In genomic region chr2:125781006-125781405, GRCm38 (mm10) we compare ENCODE assay signal across 9 mouse cellular contexts. TPM values are rescaled to one million over a fixed set of nuclear protein-coding genes. Genes with fewer than 3 reads are reported as not detected.
DNase-seq lines count a peak whose midpoint lies in the region; ATAC-seq and TF ChIP-seq lines count a peak whose summit lies in the region.
"Had no signal": no experiment of that assay in that cellular context is flagged by ENCODE, and none has a peak within 500 bp of the region (broad histone marks: within the 10 kb centered on the region; RNA-seq: fewer than 3 reads in every experiment).

No protein-coding gene starts in this region.

- peak overlapping the region; percentile 84; the same call in 1 of the 2 replicates for H3K4me3 ChIP-seq in kidney, embryonic 16.5 days (ENCODE audit: low read length)
- H3K4me3 ChIP-seq in cortical plate, adult 2 months (ENCODE audit: insufficient read depth, low read length), result peak overlapping the region; percentile 90; the same call in 1 of the 2 replicates
- no peak overlapping the region for H3K4me3 ChIP-seq in forebrain, postnatal 0 days (ENCODE audit: low read depth, low read length)
- no peak overlapping the region; the same call in 1 of the 2 replicates for H3K4me3 ChIP-seq in midbrain, embryonic 14.5 days (replicated peaks; ENCODE audit: low read depth, low read length)

- DNase-seq in kidney, postnatal 36 days, result no peak
- no peak for DNase-seq in forebrain, postnatal 0 days
- DNase-seq in midbrain, embryonic 14.5 days, result no peak
- DNase-seq in left cerebral cortex, postnatal 14 days (ENCODE audit: low spot score in 2 of 2), result no peak
- no peak for DNase-seq in spleen, postnatal 4 days (ENCODE audit: low spot score in 2 of 2)

- TF ChIP-seq CTCF in cortical plate, adult 2 months (IDR thresholded peaks at IDR 0.05; ENCODE audit: extremely low read depth, insufficient read depth, low read length), result no peak
- no peak for TF ChIP-seq CTCF in forebrain, postnatal 0 days (IDR thresholded peaks at IDR 0.05; ENCODE audit: low read depth)

- no peak overlapping the region; the same call in 1 of the 2 replicates for H3K9ac ChIP-seq in kidney, embryonic 16.5 days (replicated peaks; ENCODE audit: low read length)
- H3K9ac ChIP-seq in forebrain, postnatal 0 days, result peak overlapping the region; percentile 84; the same call in 1 of the 2 replicates
- H3K9ac ChIP-seq in midbrain, embryonic 14.5 days (replicated peaks; ENCODE audit: low read length), result peak overlapping the region; percentile 88; the same call in 1 of the 2 replicates

- no peaks in the 10 kb centered on the region for H3K27me3 ChIP-seq in kidney, embryonic 16.5 days (ENCODE audit: insufficient read depth, low read length)
- H3K27me3 ChIP-seq in forebrain, postnatal 0 days (ENCODE audit: insufficient read depth, low read length), result no peaks in the 10 kb centered on the region
- no peaks in the 10 kb centered on the region for H3K27me3 ChIP-seq in midbrain, embryonic 14.5 days (ENCODE audit: control insufficient read depth, insufficient read depth, low read length)
- H3K27me3 ChIP-seq: Patski had no signal

- peak overlapping the region; percentile 62 for H3K4me2 ChIP-seq in kidney, embryonic 16.5 days (replicated peaks; ENCODE audit: low read depth, low read length)
- peak overlapping the region; percentile 67 for H3K4me2 ChIP-seq in forebrain, postnatal 0 days (ENCODE audit: low read depth)
- H3K4me2 ChIP-seq in midbrain, embryonic 14.5 days (ENCODE audit: low read length), result peak overlapping the region; percentile 77

- 51% methylated on average over 2 of the region's 2 CpGs for WGBS in kidney, embryonic 16.5 days
- 59% methylated on average over 2 of the region's 2 CpGs for WGBS in forebrain, postnatal 0 days
- 81% methylated on average over 2 of the region's 2 CpGs for WGBS in midbrain, embryonic 14.5 days

- no peak for ATAC-seq in kidney, embryonic 16.5 days (ENCODE audit: low FRiP score, low TSS enrichment)
- no peak for ATAC-seq in forebrain, postnatal 0 days
- ATAC-seq in midbrain, embryonic 14.5 days (ENCODE audit: low FRiP score, low TSS enrichment), result no peak
- no peak for ATAC-seq in CD4-positive, CD25-positive, alpha-beta regulatory T cell, adult 4 months
- ATAC-seq: Patski had no signal

- no peaks in the 10 kb centered on the region for H3K9me3 ChIP-seq in kidney, embryonic 16.5 days (ENCODE audit: low read length)
- no peaks in the 10 kb centered on the region for H3K9me3 ChIP-seq in forebrain, postnatal 0 days (ENCODE audit: low read length)
- no peaks in the 10 kb centered on the region for H3K9me3 ChIP-seq in midbrain, embryonic 14.5 days (ENCODE audit: control insufficient read depth, low read length)

- H3K4me1 ChIP-seq in kidney, embryonic 16.5 days (ENCODE audit: insufficient read depth, low read length), result peaks cover 33% of the 10 kb centered on the region
- peaks cover 10% of the 10 kb centered on the region for H3K4me1 ChIP-seq in cortical plate, adult 2 months (ENCODE audit: control insufficient read depth, insufficient read depth, low read length)
- H3K4me1 ChIP-seq in forebrain, postnatal 0 days (ENCODE audit: insufficient read depth), result peaks cover 18% of the 10 kb centered on the region
- peaks cover 13% of the 10 kb centered on the region for H3K4me1 ChIP-seq in midbrain, embryonic 14.5 days (ENCODE audit: control insufficient read depth, insufficient read depth, low read length)

- no peak overlapping the region for H3K27ac ChIP-seq in kidney, embryonic 16.5 days (ENCODE audit: low read length)
- no peak overlapping the region for H3K27ac ChIP-seq in cortical plate, adult 2 months (ENCODE audit: insufficient read depth, low read length)
- H3K27ac ChIP-seq in forebrain, postnatal 0 days (ENCODE audit: low read depth, low read length), result no peak overlapping the region
- no peak overlapping the region for H3K27ac ChIP-seq in midbrain, embryonic 14.5 days (replicated peaks; ENCODE audit: low read depth, low read length)

- no peaks in the 10 kb centered on the region for H3K36me3 ChIP-seq in kidney, embryonic 16.5 days (ENCODE audit: insufficient read depth, low read length)
- 0 out of 2 replicates have a peak, but pooled peaks cover 3% of the 10 kb centered on the region for H3K36me3 ChIP-seq in forebrain, postnatal 0 days (ENCODE audit: insufficient read depth)
- 0 out of 2 replicates have a peak, but pooled peaks cover 2% of the 10 kb centered on the region for H3K36me3 ChIP-seq in midbrain, embryonic 14.5 days (ENCODE audit: control insufficient read depth, insufficient read depth, low read length)

- intact Hi-C loops in left cerebral cortex, postnatal 14 days (cut with DNase I), result loop anchor here (5.0 kb wide), 1 partner anchor 41 kb away; no protein-coding TSS in a partner anchor

- no peak for TF ChIP-seq POLR2A in cortical plate, adult 2 months (IDR thresholded peaks at IDR 0.05; ENCODE audit: extremely low read depth, insufficient read depth, low read length)

RNA-seq across cellular contexts. Expression of gene Secisbp2l, which starts 1.7 kb away (rescaled TPM):
- polyA plus RNA-seq in kidney, embryonic 16.5 days (2015; fragmentation: Nextera tagmentation; extraction: Ambion mirVana), result 18.5 and 19.7 TPM in 2 replicates
- 35.6 and 38.2 TPM in 2 replicates for polyA plus RNA-seq in cortical plate, adult 2 months (2012; rRNA removed)
- 56.8 and 65.6 TPM in 2 replicates for total RNA-seq in forebrain, postnatal 0 days (2014; rRNA removed)
- polyA plus RNA-seq in forebrain, postnatal 0 days (2015; fragmentation: Nextera tagmentation; extraction: Ambion mirVana), result 20.9 and 29.8 TPM in 2 replicates
- polyA plus RNA-seq in midbrain, embryonic 14.5 days (2014; fragmentation: Nextera tagmentation; extraction: Ambion mirVana), result 38.3 and 40.2 TPM in 2 replicates
- total RNA-seq in left cerebral cortex, postnatal 14 days (2021), result 100 to 1,000 TPM; 115 to 117 TPM
- 10 to 100 TPM; 24.2 to 24.5 TPM for polyA plus RNA-seq in CD4-positive, CD25-positive, alpha-beta regulatory T cell, adult 4 months (2017; shearing (Covaris generic))

RNA-seq across cellular contexts. Expression of gene Shc4, which starts 57.1 kb away (rescaled TPM):
- polyA plus RNA-seq in kidney, embryonic 16.5 days (2015; fragmentation: Nextera tagmentation; extraction: Ambion mirVana), result 1.1 and 1.6 TPM in 2 replicates
- polyA plus RNA-seq in cortical plate, adult 2 months (2012; rRNA removed), result 3.5 and 3.7 TPM in 2 replicates
- 4.3 and 6.8 TPM in 2 replicates for total RNA-seq in forebrain, postnatal 0 days (2014; rRNA removed)
- 0.79 and 2.5 TPM in 2 replicates for polyA plus RNA-seq in forebrain, postnatal 0 days (2015; fragmentation: Nextera tagmentation; extraction: Ambion mirVana)
- 2.0 and 2.2 TPM in 2 replicates for polyA plus RNA-seq in midbrain, embryonic 14.5 days (2014; fragmentation: Nextera tagmentation; extraction: Ambion mirVana)
- 1 to 10 TPM; 4.9 to 5.5 TPM for total RNA-seq in left cerebral cortex, postnatal 14 days (2021)
- not detected for polyA plus RNA-seq in CD4-positive, CD25-positive, alpha-beta regulatory T cell, adult 4 months (2017; shearing (Covaris generic))

Comparison
In these comparisons a context has a peak if more than half of its experiments do, and no peak if none do; other contexts are left out.
1. H3K4me3 ChIP-seq: peak in kidney, embryonic 16.5 days (single experiment) and cortical plate, adult 2 months (single experiment); none in forebrain, postnatal 0 days (single experiment) and midbrain, embryonic 14.5 days (single experiment).
2. Peak in every context shown above with its lines, with median percentiles within 50 percentile points of each other: H3K4me2 ChIP-seq.